10 mouse cellular contexts compared by ENCODE assay signal in genomic region chr7:63956981-63957713, GRCm38 (mm10). TPM values are rescaled to one million over a fixed set of nuclear protein-coding genes. Genes with fewer than 3 reads are reported as not detected.
A peak's percentile ranks its signal among the peaks of the same experiment; 100 is the strongest.
DNase-seq lines count a peak whose midpoint lies in the region; ATAC-seq lines count a peak whose summit lies in the region.
"Had no signal": no experiment of that assay in that cellular context is flagged by ENCODE, and none has a peak within 500 bp of the region (broad histone marks: within the 10 kb centered on the region; RNA-seq: fewer than 3 reads in every experiment).

No protein-coding gene starts in this region.

- DNase-seq in cerebellum, postnatal 10 days, result peak; percentile 27 to 45
- no peak for DNase-seq in cerebellum, postnatal 14 days
- DNase-seq in ZHBTc4 (ENCODE audit: low read depth, low spot score), result peak; percentile 99
- DNase-seq in frontal cortex, postnatal 36 days (ENCODE audit: low spot score in 2 of 2), result peak; percentile 56 to 65
- no peak for DNase-seq in c-Kit-positive CD71-positive TER-119-positive erythroid progenitor cells, embryonic 14.5 days (ENCODE audit: low spot score)
- no peak for DNase-seq in cerebellum, adult 11 months

- H3K4me3 ChIP-seq in liver, embryonic 12.5 days, result no peak overlapping the region
- H3K4me3 ChIP-seq in neural tube, embryonic 15.5 days (replicated peaks), result no peak overlapping the region
- H3K4me3 ChIP-seq: heart, embryonic 13.5 days had no signal

- H3K27ac ChIP-seq in liver, embryonic 12.5 days, result peak overlapping the region; percentile 76
- peak overlapping the region; percentile 54 for H3K27ac ChIP-seq in neural tube, embryonic 15.5 days (replicated peaks)
- H3K27ac ChIP-seq: heart, embryonic 13.5 days had no signal

- H3K9ac ChIP-seq in liver, embryonic 12.5 days, result no peak overlapping the region
- H3K9ac ChIP-seq in neural tube, embryonic 15.5 days (replicated peaks), result no peak overlapping the region
- H3K9ac ChIP-seq: heart, embryonic 13.5 days had no signal

- peak overlapping the region; percentile 39 for H3K4me2 ChIP-seq in liver, embryonic 12.5 days
- H3K4me2 ChIP-seq in neural tube, embryonic 15.5 days, result no peak overlapping the region
- H3K4me2 ChIP-seq: heart, embryonic 13.5 days had no signal

- peaks cover 67% of the 10 kb centered on the region for H3K4me1 ChIP-seq in liver, embryonic 12.5 days
- H3K4me1 ChIP-seq in neural tube, embryonic 15.5 days, result peaks cover 33% of the 10 kb centered on the region

- 53% methylated on average over 16 of the region's 16 CpGs for WGBS in liver, embryonic 12.5 days (ENCODE audit: insufficient replicate concordance)
- 11% methylated on average over 16 of the region's 16 CpGs for WGBS in neural tube, embryonic 15.5 days

- ATAC-seq in liver, embryonic 12.5 days, result no peak
- peak; percentile 61 for ATAC-seq in neural tube, embryonic 15.5 days (ENCODE audit: low FRiP score)

- no peaks in the 10 kb centered on the region for H3K9me3 ChIP-seq in liver, embryonic 12.5 days (replicated peaks)
- H3K9me3 ChIP-seq in neural tube, embryonic 15.5 days (replicated peaks), result no peaks in the 10 kb centered on the region
- H3K9me3 ChIP-seq: heart, embryonic 13.5 days had no signal

- H3K27me3 ChIP-seq in liver, embryonic 12.5 days (replicated peaks), result 0 out of 2 replicates have a peak, but pooled peaks cover 2% of the 10 kb centered on the region
- H3K27me3 ChIP-seq in neural tube, embryonic 15.5 days (replicated peaks), result no peaks in the 10 kb centered on the region
- H3K27me3 ChIP-seq: heart, embryonic 13.5 days had no signal

- no peaks in the 10 kb centered on the region for H3K36me3 ChIP-seq in liver, embryonic 12.5 days
- H3K36me3 ChIP-seq in neural tube, embryonic 15.5 days, result no peaks in the 10 kb centered on the region
- H3K36me3 ChIP-seq: heart, embryonic 13.5 days had no signal

RNA-seq across cellular contexts. Expression of gene Klf13, which starts 18.4 kb away (rescaled TPM):
- 17.7 and 20.8 TPM in 2 replicates for polyA plus RNA-seq in liver, embryonic 12.5 days (2016; fragmentation: Nextera tagmentation; extraction: Ambion mirVana)
- 24.7 and 26.8 TPM in 2 replicates for polyA plus RNA-seq in neural tube, embryonic 15.5 days (2015; fragmentation: Nextera tagmentation; extraction: Ambion mirVana)

RNA-seq across cellular contexts. Expression of gene E030018B13Rik, which starts 40.5 kb away (rescaled TPM):
- not detected in 2 replicates for polyA plus RNA-seq in liver, embryonic 12.5 days (2016; fragmentation: Nextera tagmentation; extraction: Ambion mirVana)
- not detected in 2 replicates for polyA plus RNA-seq in neural tube, embryonic 15.5 days (2015; fragmentation: Nextera tagmentation; extraction: Ambion mirVana)
- polyA plus RNA-seq: heart, embryonic 13.5 days; spleen, adult 2 months had no signal

Comparison
In these comparisons a context has a peak if more than half of its experiments do, and no peak if none do; other contexts are left out.
1. DNase-seq: peak in cerebellum, postnatal 10 days (2 of 2), ZHBTc4 (single experiment) and frontal cortex, postnatal 36 days (2 of 2); none in cerebellum, postnatal 14 days (0 of 2), c-Kit-positive CD71-positive TER-119-positive erythroid progenitor cells, embryonic 14.5 days (single experiment) and cerebellum, adult 11 months (single experiment).